ENCODE assay signal across 12 mouse cellular contexts in the genomic region with DNA sequence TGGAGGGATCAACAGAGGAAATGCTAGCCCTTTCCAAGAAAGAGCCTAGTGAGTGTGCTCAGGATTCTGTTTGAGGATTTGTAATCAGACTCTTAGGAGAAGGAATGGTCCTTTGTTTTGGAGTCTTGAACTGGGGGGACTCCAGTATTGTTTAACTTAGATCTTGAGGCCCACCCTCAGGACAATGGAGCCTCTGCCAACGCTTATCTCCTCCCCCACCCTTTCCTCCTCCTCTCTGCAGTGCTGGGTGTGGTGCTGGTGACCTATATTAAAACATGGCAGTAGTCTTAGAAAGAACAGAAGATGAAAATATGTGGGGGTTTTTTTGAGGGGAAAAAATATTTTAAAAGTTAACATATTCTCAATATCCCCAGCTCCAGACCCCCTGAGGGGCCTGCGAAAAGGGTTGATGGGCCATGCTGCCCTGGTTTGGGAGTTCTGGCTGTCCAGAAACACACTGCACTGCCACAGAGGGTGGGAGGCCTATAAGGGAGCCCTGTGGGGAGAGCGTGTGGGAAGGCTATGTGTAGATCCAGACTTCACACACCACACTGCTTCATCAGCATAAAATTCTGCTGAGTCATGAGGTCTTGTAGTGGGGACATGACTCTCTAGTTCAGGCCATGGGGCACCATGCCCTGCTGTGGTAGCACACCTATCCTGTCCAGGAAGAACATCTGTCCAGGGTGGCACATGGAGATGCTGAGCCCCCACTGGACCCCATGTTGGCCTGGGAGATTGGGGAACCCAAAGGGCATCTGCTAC. TPM values are rescaled to one million over a fixed set of nuclear protein-coding genes. Genes with fewer than 3 reads are reported as not detected.
DNase-seq lines count a peak whose midpoint lies in the region; ATAC-seq and TF ChIP-seq lines count a peak whose summit lies in the region.
"Had no signal": no experiment of that assay in that cellular context is flagged by ENCODE, and none has a peak within 500 bp of the region (broad histone marks: within the 10 kb centered on the region; RNA-seq: fewer than 3 reads in every experiment).

No protein-coding gene starts in this region.

- H3K4me1 ChIP-seq in heart, embryonic 13.5 days = peaks cover 19% of the 10 kb centered on the region
- peaks cover 8% of the 10 kb centered on the region for H3K4me1 ChIP-seq in ES-Bruce4 (ENCODE audit: control insufficient read depth, insufficient read depth, low read length)
- H3K4me1 ChIP-seq in liver, postnatal 0 days (ENCODE audit: insufficient read depth) = peaks cover 17% of the 10 kb centered on the region

- peaks cover 1% of the 10 kb centered on the region; the same call in 1 of the 2 replicates for H3K9me3 ChIP-seq in heart, embryonic 13.5 days
- H3K9me3 ChIP-seq in ES-Bruce4 (replicated peaks; ENCODE audit: control insufficient read depth, insufficient read depth, low read length, poor library complexity, severe bottlenecking) = no peaks in the 10 kb centered on the region; the same call in 1 of the 2 replicates
- peaks cover under 1% of the 10 kb centered on the region; the same call in 1 of the 2 replicates for H3K9me3 ChIP-seq in liver, postnatal 0 days (ENCODE audit: low read length)

- TF ChIP-seq CTCF in ES-Bruce4 (IDR thresholded peaks at IDR 0.05; ENCODE audit: low read depth, low read length) = no peak
- TF ChIP-seq CTCF in liver, postnatal 0 days (IDR thresholded peaks at IDR 0.05; ENCODE audit: low read depth) = no peak

- no peak; the same call in 1 of the 2 replicates for ATAC-seq in heart, embryonic 13.5 days (ENCODE audit: extremely low read depth, insufficient number of reproducible peaks, low FRiP score, low TSS enrichment)
- ATAC-seq in erythroblast, adult 5-6 weeks (replicated peaks; ENCODE audit: low FRiP score, poor library complexity, severe bottlenecking) = peak; percentile 77
- ATAC-seq in liver, postnatal 0 days = peak; percentile 59
- ATAC-seq: CD4-positive, CD25-positive, alpha-beta regulatory T cell, adult 4 months had no signal

- H3K4me3 ChIP-seq in heart, embryonic 13.5 days = no peak overlapping the region
- no peak overlapping the region for H3K4me3 ChIP-seq in ES-Bruce4 (ENCODE audit: low read depth, low read length)
- H3K4me3 ChIP-seq in liver, postnatal 0 days (ENCODE audit: low read depth, low read length) = no peak overlapping the region
- H3K4me3 ChIP-seq: midbrain, embryonic 12.5 days had no signal

- H3K27me3 ChIP-seq in heart, embryonic 13.5 days (replicated peaks) = no peaks in the 10 kb centered on the region
- no peaks in the 10 kb centered on the region for H3K27me3 ChIP-seq in ES-Bruce4 (ENCODE audit: control insufficient read depth, insufficient read depth, low read length, poor library complexity, severe bottlenecking)
- H3K27me3 ChIP-seq in liver, postnatal 0 days (ENCODE audit: insufficient read depth, low read length) = no peaks in the 10 kb centered on the region
- H3K27me3 ChIP-seq: midbrain, embryonic 12.5 days had no signal

- peak overlapping the region; percentile 52; the same call in 1 of the 2 replicates for H3K27ac ChIP-seq in heart, embryonic 13.5 days (replicated peaks)
- no peak overlapping the region for H3K27ac ChIP-seq in ES-Bruce4 (ENCODE audit: insufficient read depth, low read length)
- H3K27ac ChIP-seq in liver, postnatal 0 days (ENCODE audit: low read depth) = peak overlapping the region; percentile 52; the same call in 1 of the 2 replicates
- H3K27ac ChIP-seq: midbrain, embryonic 12.5 days had no signal

- no peak for TF ChIP-seq POLR2A in ES-Bruce4 (IDR thresholded peaks at IDR 0.05; ENCODE audit: insufficient read depth, low read length)

- DNase-seq in heart, adult 18-20 months = no peak
- no peak for DNase-seq in liver, postnatal 0 days
- no peak for DNase-seq in left cerebral cortex, adult 11 months (ENCODE audit: low spot score)
- no peak for DNase-seq in layer of hippocampus, postnatal 25 days (ENCODE audit: extremely low spot score in 1 of 2, low spot score in 1 of 2)
- DNase-seq in gastrocnemius, postnatal 4 days (ENCODE audit: low spot score in 2 of 2) = no peak
- DNase-seq: kidney, adult 18-20 months; right cerebral cortex, postnatal 14 days had no signal

- no peak overlapping the region for H3K9ac ChIP-seq in heart, embryonic 13.5 days
- H3K9ac ChIP-seq in ES-Bruce4 (ENCODE audit: low read depth, poor library complexity, severe bottlenecking) = no peak overlapping the region
- no peak overlapping the region; the same call in 1 of the 2 replicates for H3K9ac ChIP-seq in liver, postnatal 0 days (replicated peaks)
- H3K9ac ChIP-seq: midbrain, embryonic 12.5 days had no signal

- H3K36me3 ChIP-seq in heart, embryonic 13.5 days = peaks cover 16% of the 10 kb centered on the region
- no peaks in the 10 kb centered on the region for H3K36me3 ChIP-seq in ES-Bruce4 (ENCODE audit: control insufficient read depth, insufficient read depth, low read length, poor library complexity, severe bottlenecking)
- peaks cover 5% of the 10 kb centered on the region for H3K36me3 ChIP-seq in liver, postnatal 0 days (replicated peaks; ENCODE audit: insufficient read depth, low read length)

- WGBS in heart, embryonic 13.5 days = 66% methylated on average over 3 of the region's 3 CpGs
- 68% methylated on average over 3 of the region's 3 CpGs for WGBS in liver, postnatal 0 days (ENCODE audit: insufficient replicate concordance)

- 0 out of 2 replicates have a peak, but pooled peaks have one; percentile 4 for TF ChIP-seq EP300 in ES-Bruce4 (IDR thresholded peaks at IDR 0.05; ENCODE audit: insufficient read depth, low read depth, low read length)
- TF ChIP-seq EP300 in liver, postnatal 0 days (IDR thresholded peaks at IDR 0.05; ENCODE audit: low read depth) = no peak

- no peak overlapping the region for H3K4me2 ChIP-seq in heart, embryonic 13.5 days
- no peak overlapping the region for H3K4me2 ChIP-seq in liver, postnatal 0 days (ENCODE audit: low read depth, low read length)
- H3K4me2 ChIP-seq: midbrain, embryonic 12.5 days had no signal

RNA-seq across cellular contexts. Expression of gene Nr2c1, which starts 50.6 kb away (rescaled TPM):
- 5.7 and 6.0 TPM in 2 replicates for polyA plus RNA-seq in heart, embryonic 13.5 days (2015; fragmentation: Nextera tagmentation; extraction: Ambion mirVana)
- 1 to 10 TPM; 5.2 to 7.3 TPM for total RNA-seq in heart, adult 18-20 months (2021)
- 8.8 and 9.2 TPM in 2 replicates for polyA plus RNA-seq in ES-Bruce4 (2011; ENCODE audit: insufficient read depth, insufficient read length, low read depth, missing spikeins)
- total RNA-seq in erythroblast, adult 5-6 weeks (2015; ENCODE audit: low replicate concordance) = 0.38 and 3.6 TPM in 2 replicates
- total RNA-seq in erythroblast, adult 5-6 weeks (2017; ENCODE audit: low replicate concordance) = 1.1 and 2.8 TPM in 2 replicates
- polyA plus RNA-seq in liver, postnatal 0 days (2015; fragmentation: Nextera tagmentation; extraction: Ambion mirVana) = 2.4 and 2.9 TPM in 2 replicates
- 1 to 10 TPM; 8.3 to 9.1 TPM for total RNA-seq in layer of hippocampus, postnatal 25 days (2021)
- total RNA-seq in gastrocnemius, postnatal 4 days (2021) = 1 to 10 TPM; 8.6 to 9.0 TPM
